Mouse (Mus musculus) testis, adult 2 months (tissue): ENCODE data around the gene Ctdsp1.

Experiments used
- CTCF ChIP-seq: fragments of 200-500 bp; IDR thresholded peaks from 2 replicates; pipeline ENCODE4 v1.5.1; 2012; ENCODE audit warnings: low read depth, mild to moderate bottlenecking, inconsistent platforms, low read length, moderate library complexity; ENCODE audit not compliant: control insufficient read depth, insufficient read depth, insufficient replicate concordance
- POLR2A ChIP-seq: fragments of 200-500 bp; IDR thresholded peaks from 2 replicates; pipeline ENCODE4 v1.6.1; 2012; ENCODE audit warnings: low read depth, mild to moderate bottlenecking, inconsistent platforms, low read length, moderate library complexity; ENCODE audit not compliant: control insufficient read depth

GRCm38 (mm10) chr1:74361812-74362211 lies 29.5 kb upstream of the Ctdsp1 start, which contains the start of gene Catip:
- TF ChIP-seq CTCF: no peak
- no peak for TF ChIP-seq POLR2A
